Mouse (Mus musculus) left cerebral cortex, postnatal 36 days (tissue): ENCODE measurements at regions not wholly inside any gene's neighbourhood (a gene's known extent, or its start where the extent isn't known, plus 50 kb on each side); places are given as distances from the start of the nearest gene placed in this dataset.

Source experiments
- DNase-seq, 2 experiments: peaks; one replicate each; pipeline ENCODE4 v3.0.0; 2021 to 2022; ENCODE audit warnings: low spot score in 2 of 2, mixed read lengths in 1 of 2
- intact Hi-C: fragments of 180-260 bp; cut with DNase I; formaldehyde crosslinking; loops from one replicate; pipeline ENCODE4 v1.15.1; 2025

DNA sequence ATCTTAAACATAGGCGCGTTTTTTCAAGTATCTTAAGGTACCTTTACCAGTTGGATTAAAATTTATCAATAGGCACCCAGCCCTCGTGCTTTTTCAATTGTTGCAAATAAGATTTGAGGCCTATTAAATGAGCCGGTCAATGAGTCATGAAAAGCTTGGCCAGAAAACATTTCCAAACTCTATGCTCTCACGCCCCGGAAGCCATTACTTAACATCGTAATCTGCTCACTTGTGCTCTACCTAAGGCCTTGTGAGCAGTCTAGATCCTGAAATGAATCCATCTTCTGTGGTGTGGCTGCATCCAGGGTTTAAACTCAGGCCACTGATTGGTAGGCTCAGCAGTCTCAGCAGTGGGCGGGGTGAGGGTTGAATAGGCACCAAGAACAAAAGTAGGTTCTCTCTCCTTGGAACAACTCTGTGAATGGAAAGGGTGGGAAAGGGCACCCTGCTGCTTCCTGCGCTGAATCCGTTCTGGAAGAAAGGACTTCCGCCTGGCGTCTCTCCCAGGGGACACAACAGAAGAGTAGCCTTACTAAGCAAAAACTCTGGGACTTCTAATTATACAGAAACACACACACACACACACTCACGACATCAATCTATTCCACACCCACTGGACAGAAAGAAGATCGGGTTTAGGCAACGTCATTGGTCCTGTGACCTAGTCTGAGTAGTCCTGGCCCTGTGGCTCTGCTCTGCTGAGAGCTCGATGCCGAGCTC lies 53.4 kb upstream of the Fmnl2 start:
- peak; percentile 11 to 18 for DNase-seq
- intact Hi-C loops: no loop called here

GRCm38 (mm10) chr2:52804826-52805149 lies 52.9 kb upstream of the Fmnl2 start:
- no peak for DNase-seq
- intact Hi-C loops: no loop called here

DNA sequence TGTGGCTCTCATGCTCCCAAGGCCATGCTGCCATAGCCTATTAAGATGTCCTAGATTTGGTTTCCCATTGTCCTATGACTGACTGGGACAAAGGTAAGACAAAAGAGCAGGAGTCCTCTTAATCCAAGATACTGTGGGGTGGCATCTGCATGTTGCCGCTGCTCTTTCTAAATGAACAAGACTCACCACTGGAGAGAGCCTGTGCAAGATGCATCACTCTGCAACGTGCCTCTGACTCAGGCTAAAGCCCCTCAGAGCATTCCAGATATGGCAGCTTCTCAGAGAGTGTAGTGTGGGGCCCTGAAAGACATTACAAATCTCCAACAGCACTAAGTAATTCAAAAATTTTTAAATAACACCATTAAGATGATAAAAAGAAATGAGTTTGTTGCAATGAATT lies 49.8 kb upstream of the Fmnl2 start:
- intact Hi-C loops: no loop called here
- no peak for DNase-seq
